In the genomic region with DNA sequence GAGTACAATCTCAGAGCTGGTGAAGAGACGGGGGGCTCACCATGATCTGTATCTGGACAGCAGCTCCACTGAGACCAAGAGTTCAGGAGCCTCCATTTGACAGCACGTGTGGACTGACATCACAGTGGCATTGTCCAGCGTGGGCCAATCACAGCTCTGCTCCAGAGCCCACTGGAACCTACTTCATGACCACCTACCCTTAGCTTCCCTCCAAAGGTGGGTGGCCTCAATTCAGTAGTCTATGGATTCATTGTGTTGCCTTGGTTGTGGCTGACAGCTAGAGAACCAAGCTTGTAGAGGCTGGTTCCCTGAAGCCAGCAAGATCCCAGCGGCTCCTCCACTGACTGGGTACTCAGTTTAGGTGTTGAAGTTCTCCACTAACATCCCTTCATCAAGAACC, we compare ENCODE assay signal across 8 mouse cellular contexts. TPM values are rescaled to one million over a fixed set of nuclear protein-coding genes. Genes with fewer than 3 reads are reported as not detected.
DNase-seq lines count a peak whose midpoint lies in the region; ATAC-seq and TF ChIP-seq lines count a peak whose summit lies in the region.

TSS of gene Rnf151 (minus strand) at position 121 of the 400 bp plus-strand sequence.
TSS of gene Rps2 (plus strand) at position 174 of the 400 bp plus-strand sequence.

- H3K79me3 ChIP-seq in C2C12 (ENCODE audit: low read depth), result peaks cover 19% of the 10 kb centered on the region

- no peak for ATAC-seq in forebrain, embryonic 15.5 days (replicated peaks)
- ATAC-seq in liver, embryonic 15.5 days (ENCODE audit: insufficient read depth), result no peak

- no peak within 1 kb of the TSS for H3K9ac ChIP-seq in forebrain, embryonic 15.5 days (replicated peaks)
- peak within 1 kb of the TSS; percentile 84 for H3K9ac ChIP-seq in liver, embryonic 15.5 days

- DNase-seq in heart, adult 11 months, result peak; percentile 89
- no peak for DNase-seq in heart, adult 8-10 months (ENCODE audit: low spot score)
- no peak for DNase-seq in retina, embryonic 14.5 days (ENCODE audit: low spot score)
- DNase-seq in layer of hippocampus, postnatal 14 days (ENCODE audit: low spot score in 2 of 2), result no peak
- no peak for DNase-seq in ovary, postnatal 36 days (ENCODE audit: low spot score)

- peak within 1 kb of the TSS; percentile 68 for H3K4me3 ChIP-seq in C2C12 (ENCODE audit: insufficient read depth, poor library complexity, severe bottlenecking)
- H3K4me3 ChIP-seq in forebrain, embryonic 15.5 days, result peak within 1 kb of the TSS; percentile 88
- peak within 1 kb of the TSS; percentile 92 for H3K4me3 ChIP-seq in liver, embryonic 15.5 days (replicated peaks)

- 81% methylated on average over 4 of the region's 4 CpGs for WGBS in forebrain, embryonic 15.5 days
- 64% methylated on average over 4 of the region's 4 CpGs for WGBS in liver, embryonic 15.5 days (ENCODE audit: insufficient replicate concordance)

- peak within 1 kb of the TSS; percentile 33 for H3ac ChIP-seq in C2C12 (ENCODE audit: control insufficient read depth, insufficient read length, low read depth)

- H3K79me2 ChIP-seq in C2C12 (ENCODE audit: control insufficient read depth, insufficient read depth), result peaks cover 53% of the 10 kb centered on the region

- peaks cover 31% of the 10 kb centered on the region for H3K36me3 ChIP-seq in C2C12 (ENCODE audit: control insufficient read depth, insufficient read depth)
- H3K36me3 ChIP-seq in forebrain, embryonic 15.5 days, result peaks cover 18% of the 10 kb centered on the region
- H3K36me3 ChIP-seq in liver, embryonic 15.5 days (replicated peaks), result peaks cover 33% of the 10 kb centered on the region

- peaks cover 31% of the 10 kb centered on the region for H3K4me1 ChIP-seq in forebrain, embryonic 15.5 days
- H3K4me1 ChIP-seq in liver, embryonic 15.5 days (replicated peaks), result peaks cover 38% of the 10 kb centered on the region

- no peak within 1 kb of the TSS for H3K27ac ChIP-seq in forebrain, embryonic 15.5 days (replicated peaks)
- 0 out of 2 replicates have a peak within 1 kb of the TSS, but pooled peaks have one; percentile 25 for H3K27ac ChIP-seq in liver, embryonic 15.5 days (replicated peaks)

- peak within 1 kb of the TSS; percentile 67 for H3K4me2 ChIP-seq in forebrain, embryonic 15.5 days (replicated peaks)
- peak within 1 kb of the TSS; percentile 89 for H3K4me2 ChIP-seq in liver, embryonic 15.5 days

- H3K9me3 ChIP-seq in forebrain, embryonic 15.5 days, result no peaks in the 10 kb centered on the region
- H3K9me3 ChIP-seq in liver, embryonic 15.5 days (replicated peaks), result no peaks in the 10 kb centered on the region

- no peak for TF ChIP-seq CTCF in C2C12 (IDR thresholded peaks at IDR 0.05; ENCODE audit: control insufficient read depth, insufficient read depth, insufficient read length)

- H3K27me3 ChIP-seq in C2C12 (ENCODE audit: control insufficient read depth, insufficient read depth, insufficient read length), result no peaks in the 10 kb centered on the region
- no peaks in the 10 kb centered on the region for H3K27me3 ChIP-seq in forebrain, embryonic 15.5 days
- no peaks in the 10 kb centered on the region for H3K27me3 ChIP-seq in liver, embryonic 15.5 days

TF ChIP-seq in C2C12, 6 proteins besides CTCF, POLR2A, EP300 and RAD21:
- TF ChIP-seq FOSL1 (IDR thresholded peaks at IDR 0.05; ENCODE audit: insufficient read depth, low read length, poor library complexity, severe bottlenecking), result no peak
- no peak for TF ChIP-seq MYOD1 (IDR thresholded peaks at IDR 0.05; ENCODE audit: control insufficient read depth, insufficient read length, low read depth)
- TF ChIP-seq MAX (IDR thresholded peaks at IDR 0.05), result no peak
- TF ChIP-seq CEBPB (IDR thresholded peaks at IDR 0.05; ENCODE audit: low read depth), result no peak
- no peak for TF ChIP-seq MYOG (IDR thresholded peaks at IDR 0.05; ENCODE audit: control insufficient read depth, extremely low read depth, insufficient read length)
- TF ChIP-seq USF1 (IDR thresholded peaks at IDR 0.05; ENCODE audit: low read depth), result no peak

RNA-seq across cellular contexts. Expression of gene Rnf151, which starts in this region (rescaled TPM):
- under 1 TPM in 1 of 4 experiments, not detected in 3; 0.23 TPM for total RNA-seq in heart, adult 8-10 months (2022)
- polyA plus RNA-seq in C2C12 (2012; fragmentation: generic; extraction: Trizol), result 1.8 TPM
- not detected in 2 replicates for polyA plus RNA-seq in forebrain, embryonic 15.5 days (2015; fragmentation: Nextera tagmentation; extraction: Ambion mirVana)
- not detected in 2 replicates for polyA plus RNA-seq in liver, embryonic 15.5 days (2015; fragmentation: Nextera tagmentation; extraction: Ambion mirVana)
- total RNA-seq in layer of hippocampus, postnatal 14 days (2021), result not detected

RNA-seq across cellular contexts. Expression of gene Rps2, which starts in this region (rescaled TPM):
- total RNA-seq in heart, adult 8-10 months (2022), result 100 to 1,000 TPM; 631 to 768 (median 679) TPM
- polyA plus RNA-seq in C2C12 (2012; fragmentation: generic; extraction: Trizol), result 381 TPM
- 816 and 846 TPM in 2 replicates for polyA plus RNA-seq in forebrain, embryonic 15.5 days (2015; fragmentation: Nextera tagmentation; extraction: Ambion mirVana)
- polyA plus RNA-seq in liver, embryonic 15.5 days (2015; fragmentation: Nextera tagmentation; extraction: Ambion mirVana), result 1,043 and 1,068 TPM in 2 replicates
- total RNA-seq in layer of hippocampus, postnatal 14 days (2021), result 100 to 1,000 TPM; 494 to 506 TPM
